Mouse (Mus musculus): ENCODE data around the gene Pdzd2. TPM values are rescaled to one million over a fixed set of nuclear protein-coding genes. Genes with fewer than 3 reads are reported as not detected.

The Pdzd2 gene
- total and polyA plus RNA-seq, 2 experiments from 2014 or later, result 15.9 to 40.6 TPM

- no peaks in the 10 kb centered on the region for H3K27me3 ChIP-seq (ENCODE audit: insufficient read depth, low read length)
- WGBS, result 81% methylated on average over 6 of the region's 6 CpGs
- H3K4me2 ChIP-seq (ENCODE audit: low read depth, low read length), result no peak overlapping the region
- no peak for TF ChIP-seq CTCF (IDR thresholded peaks at IDR 0.05; ENCODE audit: low read depth)
- no peak for ATAC-seq
- no peaks in the 10 kb centered on the region for H3K36me3 ChIP-seq (ENCODE audit: insufficient read depth, low read length)
- no peak overlapping the region for H3K9ac ChIP-seq (replicated peaks; ENCODE audit: low read length)
- no peak for DNase-seq (ENCODE audit: low spot score)
- no peaks in the 10 kb centered on the region for H3K4me1 ChIP-seq (ENCODE audit: insufficient read depth, low read length)
- no peak overlapping the region for H3K4me3 ChIP-seq (ENCODE audit: low read length)
- H3K9me3 ChIP-seq (ENCODE audit: low read length), result no peaks in the 10 kb centered on the region
- H3K27ac ChIP-seq, result no peak overlapping the region
Measured at GRCm38 (mm10) chr15:12427818-12428217, 311.9 kb downstream of the Pdzd2 start.

- no peak overlapping the region for H3K4me2 ChIP-seq (ENCODE audit: low read depth, low read length)
- no peaks in the 10 kb centered on the region for H3K27me3 ChIP-seq (ENCODE audit: insufficient read depth, low read length)
- H3K36me3 ChIP-seq (ENCODE audit: insufficient read depth, low read length), result no peaks in the 10 kb centered on the region
- H3K4me3 ChIP-seq (ENCODE audit: low read length), result no peak overlapping the region
- no peak for DNase-seq (ENCODE audit: low spot score)
- H3K9ac ChIP-seq (replicated peaks; ENCODE audit: low read length), result no peak overlapping the region
- no peaks in the 10 kb centered on the region for H3K4me1 ChIP-seq (ENCODE audit: insufficient read depth, low read length)
- no peak for ATAC-seq
- 96% methylated on average over 6 of the region's 6 CpGs for WGBS
- no peak for TF ChIP-seq CTCF (IDR thresholded peaks at IDR 0.05; ENCODE audit: low read depth)
- no peaks in the 10 kb centered on the region for H3K9me3 ChIP-seq (ENCODE audit: low read length)
- H3K27ac ChIP-seq, result no peak overlapping the region
Measured at GRCm38 (mm10) chr15:12426342-12426741, 313.4 kb downstream of the Pdzd2 start.

DNA sequence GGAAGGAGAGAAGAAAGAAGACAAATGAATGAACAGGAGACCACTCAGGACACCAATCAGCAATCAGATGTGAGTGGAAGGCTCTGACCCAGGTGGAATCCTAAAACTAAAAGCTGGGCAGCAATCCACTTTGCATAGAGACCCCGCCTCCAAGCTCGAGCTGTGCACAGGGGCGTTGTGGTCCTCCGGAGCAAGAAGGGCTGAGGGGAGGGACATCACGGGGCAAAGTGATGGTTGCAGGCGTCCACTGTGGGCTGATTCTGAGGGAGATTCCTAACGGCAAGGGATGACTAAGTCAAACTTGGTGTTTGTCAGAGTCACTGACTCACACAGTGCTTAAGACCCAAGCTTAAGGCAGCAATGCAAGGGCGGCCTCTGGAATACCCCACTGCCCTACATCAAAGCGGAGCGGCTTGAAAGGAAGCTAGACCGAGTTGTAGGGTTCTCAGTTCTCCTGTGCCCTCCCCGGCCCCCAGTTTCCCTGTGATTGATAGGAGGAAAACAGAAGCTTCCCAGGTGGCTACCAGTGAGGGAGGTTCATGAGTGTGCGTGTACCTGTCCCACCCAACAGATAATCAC, 314.6 kb downstream of the Pdzd2 start:
- Histone ChIP-seq H3K36me3 (ENCODE audit: insufficient read depth, low read length) (no peaks in the 10 kb centered on the region), H3K27ac (no peak overlapping the region), H3K4me2 (ENCODE audit: low read depth, low read length) (no peak overlapping the region), H3K4me1 (ENCODE audit: insufficient read depth, low read length) (no peaks in the 10 kb centered on the region), H3K27me3 (ENCODE audit: insufficient read depth, low read length) (no peaks in the 10 kb centered on the region), H3K9ac (replicated peaks; ENCODE audit: low read length) (no peak overlapping the region), H3K4me3 (ENCODE audit: low read length) (no peak overlapping the region), H3K9me3 (ENCODE audit: low read length) (no peaks in the 10 kb centered on the region)
- ATAC-seq (no peak), DNase-seq (ENCODE audit: low spot score) (no peak)
- no peak for TF ChIP-seq CTCF (IDR thresholded peaks at IDR 0.05; ENCODE audit: low read depth)
- 52% methylated on average over 13 of the region's 13 CpGs for whole genome bisulfite sequencing

GRCm38 (mm10) chr15:12424187-12424586, 315.5 kb downstream of the Pdzd2 start:
- TF ChIP-seq CTCF (IDR thresholded peaks at IDR 0.05; ENCODE audit: low read depth), result no peak
- H3K27me3 ChIP-seq (ENCODE audit: insufficient read depth, low read length), result no peaks in the 10 kb centered on the region
- no peaks in the 10 kb centered on the region for H3K9me3 ChIP-seq (ENCODE audit: low read length)
- ATAC-seq (no peak), DNase-seq (ENCODE audit: low spot score) (no peak)
- no peaks in the 10 kb centered on the region for H3K4me1 ChIP-seq (ENCODE audit: insufficient read depth, low read length)
- H3K27ac ChIP-seq, result no peak overlapping the region
- no peaks in the 10 kb centered on the region for H3K36me3 ChIP-seq (ENCODE audit: insufficient read depth, low read length)
- no peak overlapping the region for H3K4me2 ChIP-seq (ENCODE audit: low read depth, low read length)
- H3K4me3 ChIP-seq (ENCODE audit: low read length), result no peak overlapping the region
- H3K9ac ChIP-seq (replicated peaks; ENCODE audit: low read length), result no peak overlapping the region
- 47% methylated on average over 5 of the region's 5 CpGs for WGBS

DNA sequence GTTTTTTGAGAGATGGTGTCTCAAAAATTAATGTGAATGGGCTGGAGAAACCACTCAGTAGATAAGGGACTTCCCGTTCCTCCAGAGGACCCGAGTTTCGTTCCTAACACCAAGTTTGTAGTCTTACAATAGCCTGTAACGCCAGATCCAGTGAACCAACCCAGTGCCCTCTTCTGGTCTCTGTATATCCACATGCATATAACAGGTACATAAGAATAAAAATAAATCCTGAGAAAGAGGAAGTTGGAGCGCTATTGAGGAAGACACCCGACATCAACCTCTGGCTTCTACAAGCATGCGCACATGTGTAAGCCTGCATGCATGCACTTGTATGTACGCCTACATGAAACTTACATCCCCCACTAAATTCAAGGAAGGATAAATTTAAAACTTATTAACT, 318.8 kb downstream of the Pdzd2 start:
- WGBS, result 96% methylated on average over 8 of the region's 8 CpGs
- Histone ChIP-seq H3K9me3 (ENCODE audit: low read length) (no peaks in the 10 kb centered on the region), H3K27me3 (ENCODE audit: insufficient read depth, low read length) (no peaks in the 10 kb centered on the region), H3K4me3 (ENCODE audit: low read length) (no peak overlapping the region), H3K36me3 (ENCODE audit: insufficient read depth, low read length) (no peaks in the 10 kb centered on the region), H3K4me1 (ENCODE audit: insufficient read depth, low read length) (no peaks in the 10 kb centered on the region), H3K4me2 (ENCODE audit: low read depth, low read length) (no peak overlapping the region), H3K27ac (no peak overlapping the region), H3K9ac (replicated peaks; ENCODE audit: low read length) (no peak overlapping the region)
- no peak for DNase-seq (ENCODE audit: low spot score)
- TF ChIP-seq CTCF (IDR thresholded peaks at IDR 0.05; ENCODE audit: low read depth), result no peak
- ATAC-seq, result no peak

DNA sequence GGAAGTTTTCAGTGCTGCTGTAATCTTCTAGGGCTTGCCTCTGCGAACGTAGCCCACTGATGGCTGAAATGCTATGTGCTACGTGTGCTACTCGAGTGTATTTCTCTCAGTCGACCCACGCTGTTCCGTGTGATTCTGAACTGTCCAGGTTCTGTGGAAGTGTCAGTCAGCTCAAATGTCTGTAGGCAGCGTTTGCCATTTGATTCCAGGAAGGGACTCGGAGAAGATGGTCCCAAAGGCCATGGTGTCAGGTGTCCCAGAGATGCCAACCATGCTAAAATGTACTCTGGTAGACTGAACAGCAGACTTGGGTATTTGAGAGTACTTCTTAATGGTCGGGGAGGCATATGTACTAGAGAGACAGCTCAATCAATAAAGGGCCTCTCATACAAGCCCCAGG, 319.3 kb downstream of the Pdzd2 start:
- H3K27ac ChIP-seq, result no peak overlapping the region
- 94% methylated on average over 10 of the region's 10 CpGs for WGBS
- ATAC-seq, result no peak
- no peaks in the 10 kb centered on the region for H3K27me3 ChIP-seq (ENCODE audit: insufficient read depth, low read length)
- no peak overlapping the region for H3K9ac ChIP-seq (replicated peaks; ENCODE audit: low read length)
- no peaks in the 10 kb centered on the region for H3K4me1 ChIP-seq (ENCODE audit: insufficient read depth, low read length)
- H3K9me3 ChIP-seq (ENCODE audit: low read length), result no peaks in the 10 kb centered on the region
- no peak for TF ChIP-seq CTCF (IDR thresholded peaks at IDR 0.05; ENCODE audit: low read depth)
- no peak overlapping the region for H3K4me3 ChIP-seq (ENCODE audit: low read length)
- no peaks in the 10 kb centered on the region for H3K36me3 ChIP-seq (ENCODE audit: insufficient read depth, low read length)
- H3K4me2 ChIP-seq (ENCODE audit: low read depth, low read length), result no peak overlapping the region
- no peak for DNase-seq (ENCODE audit: low spot score)

DNA sequence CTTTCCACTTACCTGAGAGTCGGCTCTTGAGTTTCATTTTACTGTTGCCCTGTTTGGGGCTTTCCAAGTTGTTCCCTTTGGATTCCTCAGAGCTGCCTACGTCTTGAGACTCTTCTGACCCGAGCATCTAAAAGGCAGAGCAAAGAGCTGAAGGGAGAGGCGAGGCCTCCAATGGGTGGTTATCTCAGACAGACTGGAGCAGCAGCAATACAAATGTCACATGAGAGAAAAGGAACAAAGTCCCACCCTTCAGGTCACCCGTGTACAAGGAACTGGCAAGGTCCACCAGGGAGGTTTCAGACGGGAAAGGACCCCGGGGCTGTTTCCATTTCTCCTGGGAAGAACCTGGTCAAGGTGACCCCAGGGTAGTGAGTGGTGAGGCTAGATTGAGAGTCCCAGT, 320.3 kb downstream of the Pdzd2 start:
- Histone ChIP-seq H3K27me3 (ENCODE audit: insufficient read depth, low read length) (no peaks in the 10 kb centered on the region), H3K4me1 (ENCODE audit: insufficient read depth, low read length) (no peaks in the 10 kb centered on the region), H3K4me3 (ENCODE audit: low read length) (no peak overlapping the region), H3K36me3 (ENCODE audit: insufficient read depth, low read length) (no peaks in the 10 kb centered on the region), H3K4me2 (ENCODE audit: low read depth, low read length) (no peak overlapping the region), H3K9ac (replicated peaks; ENCODE audit: low read length) (no peak overlapping the region), H3K27ac (no peak overlapping the region), H3K9me3 (ENCODE audit: low read length) (no peaks in the 10 kb centered on the region)
- ATAC-seq (no peak), DNase-seq (ENCODE audit: low spot score) (no peak)
- 81% methylated on average over 7 of the region's 7 CpGs for WGBS
- TF ChIP-seq CTCF (IDR thresholded peaks at IDR 0.05; ENCODE audit: low read depth), result no peak
